Comparison of ENCODE assay signal across 7 mouse cellular contexts in the genomic region with DNA sequence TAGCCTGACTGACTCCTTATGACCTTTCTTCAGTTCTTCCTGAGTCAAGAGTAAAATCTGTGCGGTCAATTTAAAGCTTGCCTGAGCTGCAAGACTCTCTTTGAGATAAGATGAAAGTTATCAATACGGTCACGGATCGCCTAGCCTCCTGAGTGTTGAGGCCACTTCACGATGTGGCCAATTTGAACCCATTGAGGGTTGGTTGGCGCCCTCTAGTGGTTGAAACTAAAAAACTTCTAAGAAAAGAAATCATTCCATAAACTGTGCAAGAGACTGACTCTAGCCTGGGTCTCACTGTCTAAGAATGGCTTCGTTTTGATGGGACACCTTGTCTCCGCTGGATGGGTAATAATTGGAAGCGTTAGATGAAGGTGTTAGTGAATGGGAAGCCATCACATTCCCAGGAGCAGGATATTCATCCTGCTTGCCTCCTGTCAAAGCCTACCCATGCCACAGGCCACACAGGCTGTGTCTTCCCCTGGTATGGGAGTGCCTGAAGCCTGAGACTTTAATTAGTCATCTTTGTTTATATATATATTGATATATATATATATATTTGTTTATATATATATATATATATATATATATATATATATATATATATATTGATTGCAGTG. TPM values are rescaled to one million over a fixed set of nuclear protein-coding genes. Genes with fewer than 3 reads are reported as not detected.
A peak's percentile ranks its signal among the peaks of the same experiment; 100 is the strongest.
DNase-seq lines count a peak whose midpoint lies in the region; ATAC-seq and TF ChIP-seq lines count a peak whose summit lies in the region.

No protein-coding gene starts in this region.

- TF ChIP-seq POLR2A in cortical plate, adult 2 months (IDR thresholded peaks at IDR 0.05; ENCODE audit: extremely low read depth, insufficient read depth, low read length): no peak

- no peaks in the 10 kb centered on the region for H3K36me3 ChIP-seq in megakaryocyte, embryonic 14.5 days (replicated peaks; ENCODE audit: low read length)
- no peaks in the 10 kb centered on the region for H3K36me3 ChIP-seq in heart, embryonic 16.5 days (ENCODE audit: control insufficient read depth, insufficient read depth)
- H3K36me3 ChIP-seq in lung, embryonic 14.5 days (ENCODE audit: insufficient read depth): no peaks in the 10 kb centered on the region
- H3K36me3 ChIP-seq in stomach, embryonic 16.5 days (ENCODE audit: control insufficient read depth, insufficient read depth, low read length): no peaks in the 10 kb centered on the region

- TF ChIP-seq CTCF in cortical plate, adult 2 months (IDR thresholded peaks at IDR 0.05; ENCODE audit: extremely low read depth, insufficient read depth, low read length): peak; percentile 66
- peak; percentile 81 for TF ChIP-seq CTCF in lung, embryonic 14.5 days (IDR thresholded peaks at IDR 0.05; ENCODE audit: low read depth)

- no peak overlapping the region for H3K9ac ChIP-seq in heart, embryonic 16.5 days (ENCODE audit: low read length)
- H3K9ac ChIP-seq in lung, embryonic 14.5 days: no peak overlapping the region
- H3K9ac ChIP-seq in stomach, embryonic 16.5 days (ENCODE audit: low read length): no peak overlapping the region

- ATAC-seq in megakaryocyte, adult 5-6 weeks (ENCODE audit: poor library complexity, severe bottlenecking): no peak
- ATAC-seq in heart, embryonic 16.5 days (replicated peaks; ENCODE audit: extremely low read depth, insufficient read depth, low FRiP score): no peak
- peak; percentile 79 for ATAC-seq in lung, embryonic 14.5 days (ENCODE audit: insufficient read depth)
- ATAC-seq in stomach, embryonic 16.5 days (ENCODE audit: insufficient read depth, low FRiP score): 0 out of 2 replicates have a peak, but pooled peaks have one; percentile 10

- peak overlapping the region; percentile 47; the same call in 1 of the 2 replicates for H3K4me2 ChIP-seq in heart, embryonic 16.5 days (ENCODE audit: low read depth, low read length)
- peak overlapping the region; percentile 37; the same call in 1 of the 2 replicates for H3K4me2 ChIP-seq in lung, embryonic 14.5 days
- 0 out of 2 replicates have a peak overlapping the region, but pooled peaks have one; percentile 20 for H3K4me2 ChIP-seq in stomach, embryonic 16.5 days (ENCODE audit: low read depth, low read length)

- no peak overlapping the region for H3K27ac ChIP-seq in cortical plate, adult 2 months (ENCODE audit: insufficient read depth, low read length)
- H3K27ac ChIP-seq in heart, embryonic 16.5 days (ENCODE audit: low read length): no peak overlapping the region
- H3K27ac ChIP-seq in lung, embryonic 14.5 days (ENCODE audit: low read depth): no peak overlapping the region
- H3K27ac ChIP-seq in stomach, embryonic 16.5 days (ENCODE audit: low read length): no peak overlapping the region

- 4% methylated on average over 9 of the region's 9 CpGs for WGBS in heart, embryonic 16.5 days
- WGBS in lung, embryonic 14.5 days: 1% methylated on average over 9 of the region's 9 CpGs
- WGBS in stomach, embryonic 16.5 days: 6% methylated on average over 9 of the region's 9 CpGs

- peaks cover 2% of the 10 kb centered on the region for H3K4me1 ChIP-seq in megakaryocyte, embryonic 14.5 days
- no peaks in the 10 kb centered on the region for H3K4me1 ChIP-seq in cortical plate, adult 2 months (ENCODE audit: control insufficient read depth, insufficient read depth, low read length)
- peaks cover 2% of the 10 kb centered on the region for H3K4me1 ChIP-seq in heart, embryonic 16.5 days (ENCODE audit: control insufficient read depth, insufficient read depth, low read length)
- H3K4me1 ChIP-seq in lung, embryonic 14.5 days (ENCODE audit: insufficient read depth): no peaks in the 10 kb centered on the region
- no peaks in the 10 kb centered on the region for H3K4me1 ChIP-seq in stomach, embryonic 16.5 days (ENCODE audit: control insufficient read depth, insufficient read depth, low read length)

- H3K9me3 ChIP-seq in megakaryocyte, embryonic 14.5 days: peaks cover 9% of the 10 kb centered on the region
- H3K9me3 ChIP-seq in heart, embryonic 16.5 days (replicated peaks; ENCODE audit: control insufficient read depth, low read length): no peaks in the 10 kb centered on the region
- no peaks in the 10 kb centered on the region for H3K9me3 ChIP-seq in lung, embryonic 14.5 days (ENCODE audit: low read depth, low read length)
- no peaks in the 10 kb centered on the region for H3K9me3 ChIP-seq in stomach, embryonic 16.5 days (replicated peaks; ENCODE audit: control insufficient read depth, low read length)

- H3K4me3 ChIP-seq in megakaryocyte, embryonic 14.5 days (replicated peaks): peak overlapping the region; percentile 40
- no peak overlapping the region for H3K4me3 ChIP-seq in cortical plate, adult 2 months (ENCODE audit: insufficient read depth, low read length)
- H3K4me3 ChIP-seq in heart, embryonic 16.5 days (ENCODE audit: low read length): no peak overlapping the region
- H3K4me3 ChIP-seq in lung, embryonic 14.5 days (ENCODE audit: low read depth, low read length): no peak overlapping the region
- no peak overlapping the region for H3K4me3 ChIP-seq in stomach, embryonic 16.5 days (replicated peaks; ENCODE audit: low read length)

- H3K27me3 ChIP-seq in megakaryocyte, embryonic 14.5 days (replicated peaks): peaks cover 18% of the 10 kb centered on the region
- H3K27me3 ChIP-seq in heart, embryonic 16.5 days (ENCODE audit: control insufficient read depth, insufficient read depth, low read length): no peaks in the 10 kb centered on the region
- no peaks in the 10 kb centered on the region for H3K27me3 ChIP-seq in lung, embryonic 14.5 days (ENCODE audit: insufficient read depth, low read length)
- no peaks in the 10 kb centered on the region; the same call in 1 of the 2 replicates for H3K27me3 ChIP-seq in stomach, embryonic 16.5 days (ENCODE audit: control insufficient read depth, insufficient read depth, low read length)

- peak; percentile 78 for DNase-seq in ZHBTc4 (ENCODE audit: low read depth, low spot score)
- peak; percentile 93 for DNase-seq in lung, embryonic 14.5 days

RNA-seq across cellular contexts. Expression of a gene that starts 11.4 kb away (rescaled TPM):
- polyA plus RNA-seq in megakaryocyte, embryonic 14.5 days (2012; ENCODE audit: insufficient read depth, low replicate concordance): not detected in 2 replicates
- total RNA-seq in megakaryocyte, adult 5-6 weeks (2015): not detected in 2 replicates
- total RNA-seq in megakaryocyte, adult 5-6 weeks (2017): not detected in 2 replicates
- polyA plus RNA-seq in cortical plate, adult 2 months (2012; rRNA removed): 0.31 and 0.38 TPM in 2 replicates
- not detected in 2 replicates for polyA plus RNA-seq in heart, embryonic 16.5 days (2015; fragmentation: Nextera tagmentation; extraction: Ambion mirVana)
- not detected in 2 replicates for polyA plus RNA-seq in lung, embryonic 14.5 days (2014; fragmentation: Nextera tagmentation; extraction: Ambion mirVana)
- polyA plus RNA-seq in stomach, embryonic 16.5 days (2015; fragmentation: Nextera tagmentation; extraction: Ambion mirVana): not detected in 2 replicates

Comparison
In these comparisons a context has a peak if more than half of its experiments do, and no peak if none do; other contexts are left out.
1. ATAC-seq: peak in lung, embryonic 14.5 days (single experiment) and stomach, embryonic 16.5 days (single experiment); none in megakaryocyte, adult 5-6 weeks (single experiment) and heart, embryonic 16.5 days (single experiment).
2. Peak in every context shown above with its lines, with median percentiles within 50 percentile points of each other: H3K4me2 ChIP-seq.